Mouse (Mus musculus) hindbrain, embryonic 12.5 days (tissue): ENCODE data around the gene Mixl1. TPM values are rescaled to one million over a fixed set of nuclear protein-coding genes. Genes with fewer than 3 reads are reported as not detected.

Source experiments
- ATAC-seq: fragments of 200-750 bp; cut with Nextera tagmentation; 2 replicates; pipeline ENCODE4 v1.8.0; 2017; ENCODE audit warnings: moderate TSS enrichment; ENCODE audit not compliant: low FRiP score
- H3K27ac ChIP-seq: fragments of 300-500 bp; sonication (generic); 2 replicates; pipeline ENCODE4 v1.5.1; 2016; ENCODE audit warnings: mild to moderate bottlenecking
- H3K27me3 ChIP-seq: fragments of 300-500 bp; sonication (generic); 2 replicates; pipeline ENCODE4 v1.6.1; 2016; ENCODE audit warnings: mild to moderate bottlenecking
- H3K36me3 ChIP-seq: fragments of 300-500 bp; sonication (generic); 2 replicates; pipeline ENCODE4 v1.6.1; 2016; ENCODE audit warnings: mild to moderate bottlenecking
- H3K4me1 ChIP-seq: fragments of 300-500 bp; sonication (generic); 2 replicates; pipeline ENCODE4 v1.6.1; 2016
- H3K4me2 ChIP-seq: fragments of 300-500 bp; sonication (generic); replicated peaks from 2 replicates; pipeline ENCODE4 v1.6.1; 2016; ENCODE audit warnings: mild to moderate bottlenecking
- H3K4me3 ChIP-seq: fragments of 300-500 bp; sonication (generic); 2 replicates; pipeline ENCODE4 v1.5.1; 2016; ENCODE audit warnings: mild to moderate bottlenecking
- H3K9ac ChIP-seq: fragments of 300-500 bp; sonication (generic); 2 replicates; pipeline ENCODE4 v1.6.1; 2016; ENCODE audit warnings: mild to moderate bottlenecking, moderate library complexity
- H3K9me3 ChIP-seq: fragments of 300-500 bp; sonication (generic); replicated peaks from 2 replicates; pipeline ENCODE4 v1.6.1; 2016; ENCODE audit warnings: mild to moderate bottlenecking
- WGBS: fragments of 180-500 bp; shearing (Covaris S2); methylation state at CpG from one replicate; pipeline ENCODE4 v1.1.7; 2016; 5-methylcytosine and 5-hydroxymethylcytosine counted together
- polyA plus RNA-seq: library from polyadenylated mRNA; unstranded; fragments of >200 nt; fragmentation: Nextera tagmentation; extraction: Ambion mirVana; gene quantifications from 2 replicates; pipeline ENCODE4 v1.2.1, GENCODE M21; 2016

Mixl1 gene
- polyA plus RNA-seq, 1 experiment from 2014 or later: 0.18 TPM

GRCm38 (mm10) chr1:180703400-180703799 is 6.6 kb upstream of the Mixl1 start:
- Histone ChIP-seq H3K4me1 (no peaks in the 10 kb centered on the region), H3K4me2 (no peak overlapping the region), H3K4me3 (no peak overlapping the region), H3K36me3 (no peaks in the 10 kb centered on the region), H3K9me3 (no peaks in the 10 kb centered on the region), H3K27me3 (peaks cover 14% of the 10 kb centered on the region), H3K9ac (no peak overlapping the region), H3K27ac (no peak overlapping the region)
- ATAC-seq: no peak
- 58% methylated on average over 6 of the region's 6 CpGs for whole genome bisulfite sequencing

- ATAC-seq: no peak
These were observed 1.2 kb upstream of the Mixl1 start for GRCm38 (mm10) chr1:180698063-180698462.

GRCm38 (mm10) chr1:180691284-180691683 is 5.5 kb downstream of the Mixl1 start:
- no peak overlapping the region for H3K4me2 ChIP-seq
- H3K9me3 ChIP-seq: no peaks in the 10 kb centered on the region
- peaks cover 28% of the 10 kb centered on the region for H3K36me3 ChIP-seq
- H3K9ac ChIP-seq: no peak overlapping the region
- ATAC-seq: no peak
- no peak overlapping the region for H3K27ac ChIP-seq
- 90% methylated on average over 7 of the region's 7 CpGs for WGBS
- peaks cover 21% of the 10 kb centered on the region for H3K27me3 ChIP-seq
- H3K4me1 ChIP-seq: no peaks in the 10 kb centered on the region
- no peak overlapping the region for H3K4me3 ChIP-seq

More at GRCm38 (mm10) chr1:180698063-180698462, 1.2 kb upstream of the Mixl1 start:
- no peak overlapping the region for H3K4me3 ChIP-seq
- H3K27me3 ChIP-seq: peaks cover 56% of the 10 kb centered on the region
- H3K4me2 ChIP-seq: no peak overlapping the region
- no peak overlapping the region for H3K9ac ChIP-seq
- H3K9me3 ChIP-seq: no peaks in the 10 kb centered on the region
- no peaks in the 10 kb centered on the region for H3K36me3 ChIP-seq
- H3K27ac ChIP-seq: no peak overlapping the region
- peaks cover 8% of the 10 kb centered on the region for H3K4me1 ChIP-seq
- 52% methylated on average over 5 of the region's 5 CpGs for WGBS

Other genes starting within 250 kb of the Mixl1 start
- 1.3 and 1.7 TPM in 2 replicates for gene Stum, start 213.5 kb downstream of the Mixl1 start, polyA plus RNA-seq
- gene Parp1, start 128.1 kb downstream of the Mixl1 start, polyA plus RNA-seq: 174 and 178 TPM in 2 replicates
- 20.1 and 24.8 TPM in 2 replicates for gene Lin9, start 55.9 kb downstream of the Mixl1 start, polyA plus RNA-seq
- 31.5 and 32.7 TPM in 2 replicates for gene Acbd3, start 29.0 kb upstream of the Mixl1 start, polyA plus RNA-seq
- 3,274 and 3,635 TPM in 2 replicates for gene H3f3a, start 116.9 kb upstream of the Mixl1 start, polyA plus RNA-seq
- 35.6 and 39.7 TPM in 2 replicates for gene Sde2, start 154.1 kb upstream of the Mixl1 start, polyA plus RNA-seq
- 0.08 TPM in 1 of 2 replicates, not detected in the other for gene Lefty2, start 196.1 kb upstream of the Mixl1 start, polyA plus RNA-seq
- 80.3 and 91.6 TPM in 2 replicates for gene Pycr2, start 207.3 kb upstream of the Mixl1 start, polyA plus RNA-seq
- 0.46 and 1.7 TPM in 2 replicates for gene Lefty1, start 238.0 kb upstream of the Mixl1 start, polyA plus RNA-seq
- gene Tmem63a, start 245.3 kb upstream of the Mixl1 start, polyA plus RNA-seq: 6.9 and 7.2 TPM in 2 replicates